Mouse (Mus musculus): Measurements from ENCODE around the gene Acbd5.

Gene Acbd5

GRCm38 (mm10) chr2:23068894-23069744, 1.2 kb downstream of the Acbd5 start:
- DNase-seq (ENCODE audit: low read depth, low spot score), result peak; percentile 97

- DNase-seq (ENCODE audit: low read depth, low spot score), result no peak
Observed at GRCm38 (mm10) chr2:23070491-23070890, 2.5 kb downstream of the Acbd5 start.

- no peak for DNase-seq (ENCODE audit: low read depth, low spot score)
Observed at GRCm38 (mm10) chr2:23071406-23071805, 3.4 kb downstream of the Acbd5 start.

- DNase-seq (ENCODE audit: low read depth, low spot score), result no peak
Observed at GRCm38 (mm10) chr2:23075846-23076245, 7.9 kb downstream of the Acbd5 start.

GRCm38 (mm10) chr2:23076783-23077182, 8.8 kb downstream of the Acbd5 start:
- no peak for DNase-seq (ENCODE audit: low read depth, low spot score)

- no peak for DNase-seq (ENCODE audit: low read depth, low spot score)
Observed at GRCm38 (mm10) chr2:23077693-23078092, 9.7 kb downstream of the Acbd5 start.

GRCm38 (mm10) chr2:23078588-23078987, 10.6 kb downstream of the Acbd5 start:
- no peak for DNase-seq (ENCODE audit: low read depth, low spot score)

- DNase-seq (ENCODE audit: low read depth, low spot score), result no peak
Observed at GRCm38 (mm10) chr2:23084540-23084939, 16.6 kb downstream of the Acbd5 start.

- peak; percentile 44 for DNase-seq (ENCODE audit: low read depth, low spot score)
Observed at GRCm38 (mm10) chr2:23092216-23092615, 24.2 kb downstream of the Acbd5 start.

GRCm38 (mm10) chr2:23097028-23097427, 29.1 kb downstream of the Acbd5 start:
- DNase-seq (ENCODE audit: low read depth, low spot score), result no peak

GRCm38 (mm10) chr2:23102266-23102665, 34.3 kb downstream of the Acbd5 start:
- no peak for DNase-seq (ENCODE audit: low read depth, low spot score)

GRCm38 (mm10) chr2:23119573-23119972, 51.6 kb downstream of the Acbd5 start:
- peak; percentile 1 for DNase-seq (ENCODE audit: low read depth, low spot score)

GRCm38 (mm10) chr2:23155199-23155621, 87.2 kb downstream of the Acbd5 start:
- no peak for DNase-seq (ENCODE audit: low read depth, low spot score)

- DNase-seq (ENCODE audit: low read depth, low spot score), result peak; percentile 99
Observed at GRCm38 (mm10) chr2:23155777-23156607, 88.0 kb downstream of the Acbd5 start, which contains the start of the genes Mastl and Yme1l1. TSS of gene Mastl (minus strand) at chr2:23156024. TSS of gene Yme1l1 (plus strand) at chr2:23156369.

GRCm38 (mm10) chr2:23156608-23157081, 88.7 kb downstream of the Acbd5 start:
- no peak for DNase-seq (ENCODE audit: low read depth, low spot score)

Measured in brain, adult 2 months (tissue).